Mouse (Mus musculus) ovary, postnatal 36 days (tissue): Measurements from ENCODE around the gene Adgb.
"Not testable (repeated sequence)": the region's sequence is repeated elsewhere in the genome, so short reads cannot be mapped to it uniquely, and the experiment has no call there.

Source experiments
- DNase-seq: peaks from one replicate; pipeline ENCODE4 v3.0.0; 2022; ENCODE audit warnings: low spot score, mixed read lengths

Gene Adgb

DNA sequence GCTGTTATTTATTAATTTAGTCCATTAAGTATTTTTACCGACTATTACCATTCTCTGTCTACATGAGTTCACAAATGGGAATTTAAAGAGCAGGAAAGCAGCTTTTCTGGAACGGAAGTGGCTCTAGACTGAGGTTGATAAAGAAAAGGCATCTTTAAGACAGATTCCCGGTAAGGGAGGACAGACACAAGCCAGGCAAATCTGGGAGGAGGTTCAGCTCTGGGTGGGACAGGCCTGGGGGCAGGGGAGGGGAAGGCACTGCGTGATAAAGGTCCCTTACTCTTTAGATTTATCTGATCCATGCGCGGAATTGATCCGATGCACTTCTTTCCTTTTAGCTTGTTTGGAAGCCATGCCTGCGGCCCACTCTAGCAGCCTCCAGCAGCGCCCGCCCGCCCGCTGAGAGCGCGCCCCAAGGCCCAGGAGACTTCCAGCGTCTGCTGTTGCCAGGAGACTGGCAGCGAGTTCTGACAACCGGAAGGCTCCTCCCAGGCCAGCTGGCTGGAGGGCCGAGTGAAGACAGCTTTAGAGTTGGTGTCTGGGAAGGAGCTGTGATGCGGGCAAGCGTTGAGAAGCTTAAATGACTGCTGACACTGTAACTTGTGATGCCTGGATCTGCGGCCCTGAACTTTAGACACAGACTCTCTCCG lies at the start of gene Adgb:
Gene Adgb (minus strand): TSS at position 366 of the 650 bp plus-strand sequence.
- peak; percentile 72 for DNase-seq

DNA sequence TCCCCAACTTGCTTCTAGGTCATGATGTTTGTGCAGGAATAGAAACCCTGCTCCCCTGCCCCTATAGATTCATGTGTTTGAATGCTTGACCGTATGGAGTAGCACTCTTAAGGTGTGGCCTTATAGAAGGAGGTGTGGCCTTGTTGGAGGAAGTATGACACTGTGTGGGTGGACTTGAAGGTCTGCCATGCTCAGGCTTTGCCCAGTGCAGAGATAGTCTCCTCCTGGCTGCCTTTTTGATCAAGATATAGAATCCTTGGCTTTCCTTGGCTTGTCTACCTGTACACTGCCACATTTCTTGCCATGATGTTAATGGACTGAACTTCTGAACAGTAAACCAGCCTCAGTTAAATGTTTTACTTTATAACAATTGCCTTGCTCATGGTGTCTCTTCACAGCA lies 8.0 kb upstream of the Adgb start:
- no peak for DNase-seq

DNA sequence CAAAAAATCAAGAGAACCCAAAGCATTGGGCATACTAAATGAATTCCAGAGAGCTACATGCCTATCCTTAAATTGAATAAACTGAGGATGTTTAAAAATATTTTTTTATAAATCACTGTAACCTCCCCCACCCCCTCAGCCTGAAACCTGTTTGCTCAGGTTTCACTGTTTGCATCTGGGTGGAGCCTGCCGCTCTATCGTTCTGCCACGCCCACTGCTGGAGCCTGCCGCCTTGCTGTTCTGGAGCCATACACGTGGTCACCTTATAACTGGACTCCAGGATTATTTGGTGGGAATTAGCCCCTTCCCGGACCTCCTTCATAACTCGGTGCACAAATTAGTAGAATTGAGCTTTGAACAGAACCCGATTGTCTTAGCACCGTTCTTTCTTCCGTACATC lies 5.3 kb upstream of the Adgb start:
- DNase-seq, result not testable (repeated sequence)

DNA sequence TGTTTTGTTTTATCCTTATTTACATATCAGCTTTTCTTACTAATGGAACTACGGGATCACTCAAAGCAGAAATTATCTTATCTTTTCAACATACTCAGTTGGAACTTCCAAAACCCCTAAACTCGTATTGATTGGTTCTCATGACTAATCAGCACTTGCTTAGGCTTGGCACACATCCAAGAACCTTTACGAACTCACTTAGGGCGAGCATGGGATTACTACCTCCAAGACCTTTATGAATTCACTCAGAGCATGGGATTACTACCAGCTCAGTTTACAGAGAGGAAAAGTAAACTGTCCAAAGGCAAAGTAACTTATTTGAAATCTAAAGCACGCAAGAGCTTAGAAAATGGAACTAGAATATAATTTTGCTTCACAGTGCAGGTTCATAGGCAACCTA lies 4.8 kb upstream of the Adgb start:
- DNase-seq, result no peak

DNA sequence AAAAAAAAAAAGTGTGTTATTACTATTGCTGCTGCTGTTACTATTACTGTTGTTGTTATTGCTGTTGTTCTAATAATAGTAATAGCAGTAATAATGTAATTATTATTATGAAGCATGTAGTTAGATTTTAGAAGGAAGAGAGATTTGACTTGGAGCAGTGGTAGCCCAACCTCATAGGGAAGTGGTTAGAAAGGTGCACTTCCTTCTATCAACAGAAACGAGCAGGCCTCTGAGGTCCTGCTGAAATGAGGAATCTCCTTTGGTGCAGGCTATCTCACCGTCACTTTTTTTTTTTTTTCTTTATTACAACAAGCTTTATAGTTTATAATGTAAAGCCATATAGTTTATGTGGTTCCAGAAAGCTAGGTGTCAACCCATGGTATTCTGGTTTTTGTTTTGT lies 4.4 kb upstream of the Adgb start:
- no peak for DNase-seq

DNA sequence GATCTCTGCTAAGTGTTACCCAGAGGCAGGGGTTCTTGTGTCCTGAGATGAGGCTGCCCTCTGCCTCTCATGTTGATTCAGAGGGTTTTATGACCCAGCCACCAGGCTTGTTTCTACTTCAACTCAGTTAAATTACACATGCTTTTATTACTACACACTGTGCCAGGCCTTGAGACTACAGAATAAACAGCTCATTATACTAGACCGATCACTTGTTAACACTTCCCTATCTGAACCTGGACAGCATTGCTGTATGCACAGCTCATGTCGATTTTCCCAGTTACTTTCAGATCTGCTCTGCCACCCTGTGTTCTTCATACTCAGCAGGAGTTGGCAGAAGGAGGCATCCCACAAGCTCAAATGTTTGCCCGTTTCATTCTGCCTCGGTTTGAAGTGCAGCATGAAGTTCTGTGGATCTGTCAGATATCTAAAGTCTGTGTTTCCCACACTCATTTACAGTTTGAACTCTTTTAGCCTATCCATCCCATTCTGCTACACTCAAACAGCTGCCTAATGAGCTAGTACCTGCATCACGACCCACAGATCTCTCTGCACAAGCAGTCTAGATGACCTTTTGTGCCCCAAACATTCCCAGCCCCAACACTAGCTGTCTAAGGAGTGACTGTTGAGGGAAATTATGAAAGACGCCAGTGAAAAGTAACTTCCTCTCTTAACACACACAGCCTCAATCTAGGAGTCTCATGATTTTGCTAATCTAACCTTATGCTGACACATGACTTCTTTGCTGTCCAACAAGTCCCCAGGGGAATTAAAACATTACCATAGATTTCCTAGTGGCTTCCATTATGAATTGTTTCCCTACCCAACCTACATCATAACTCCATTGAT lies 3.2 kb downstream of the Adgb start:
- no peak for DNase-seq

DNA sequence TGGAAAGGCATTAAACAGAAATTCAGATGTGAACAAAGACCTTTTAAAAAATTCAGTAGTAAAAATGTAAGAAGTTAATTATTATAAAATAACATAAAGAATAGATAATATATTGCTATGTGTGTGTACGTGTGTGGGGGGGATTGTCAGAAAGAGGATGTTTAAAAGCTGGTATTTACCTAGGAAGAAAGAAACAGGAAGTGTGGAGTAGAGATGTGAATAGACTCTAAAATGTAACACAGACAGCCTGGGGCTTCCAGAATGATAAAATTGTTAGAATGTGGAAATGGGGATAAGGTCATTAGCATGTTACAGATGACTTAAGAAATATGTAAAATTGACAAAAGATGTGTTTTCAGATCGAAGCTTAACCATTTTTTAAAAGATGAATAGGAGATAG lies 12.0 kb downstream of the Adgb start:
- no peak for DNase-seq

DNA sequence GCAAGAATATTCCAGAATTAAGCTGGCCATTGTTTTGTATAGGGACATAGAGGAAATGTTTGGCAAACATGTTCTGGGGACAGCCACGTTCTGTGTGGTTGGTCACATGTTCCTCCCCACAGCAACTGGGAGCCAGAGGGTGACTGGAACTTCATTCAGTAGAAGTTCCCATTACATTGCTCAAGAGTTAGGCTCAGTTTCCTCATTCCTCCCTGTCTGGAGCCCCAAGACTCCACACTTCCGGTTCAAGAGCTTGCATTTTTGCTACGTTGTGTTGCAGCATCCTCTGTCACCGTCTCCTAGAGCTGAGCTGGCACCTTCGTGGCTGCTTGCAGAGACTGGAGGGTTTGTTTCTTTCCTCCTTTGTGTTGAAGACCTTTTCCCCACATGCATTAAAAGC lies 15.1 kb downstream of the Adgb start:
- DNase-seq, result no peak

DNA sequence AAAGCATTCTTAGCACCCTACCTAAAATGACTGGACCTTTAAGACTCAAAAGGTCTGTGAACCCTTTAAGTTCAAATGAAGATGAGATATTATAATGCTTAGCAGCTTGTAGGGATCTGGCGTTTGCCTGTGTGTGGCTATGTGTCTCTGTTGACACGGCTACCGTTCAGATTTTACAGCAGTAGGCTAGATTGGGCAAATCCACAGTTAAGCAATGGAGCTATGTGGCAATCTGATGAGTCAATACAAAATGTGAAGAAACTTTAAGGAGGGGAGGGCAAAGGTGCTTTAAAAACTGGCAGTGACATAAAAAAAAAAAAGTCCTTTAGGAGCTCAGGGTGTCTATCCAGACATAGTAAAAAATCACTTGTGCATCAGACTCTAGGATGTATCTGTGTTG lies 23.1 kb downstream of the Adgb start:
- no peak for DNase-seq

DNA sequence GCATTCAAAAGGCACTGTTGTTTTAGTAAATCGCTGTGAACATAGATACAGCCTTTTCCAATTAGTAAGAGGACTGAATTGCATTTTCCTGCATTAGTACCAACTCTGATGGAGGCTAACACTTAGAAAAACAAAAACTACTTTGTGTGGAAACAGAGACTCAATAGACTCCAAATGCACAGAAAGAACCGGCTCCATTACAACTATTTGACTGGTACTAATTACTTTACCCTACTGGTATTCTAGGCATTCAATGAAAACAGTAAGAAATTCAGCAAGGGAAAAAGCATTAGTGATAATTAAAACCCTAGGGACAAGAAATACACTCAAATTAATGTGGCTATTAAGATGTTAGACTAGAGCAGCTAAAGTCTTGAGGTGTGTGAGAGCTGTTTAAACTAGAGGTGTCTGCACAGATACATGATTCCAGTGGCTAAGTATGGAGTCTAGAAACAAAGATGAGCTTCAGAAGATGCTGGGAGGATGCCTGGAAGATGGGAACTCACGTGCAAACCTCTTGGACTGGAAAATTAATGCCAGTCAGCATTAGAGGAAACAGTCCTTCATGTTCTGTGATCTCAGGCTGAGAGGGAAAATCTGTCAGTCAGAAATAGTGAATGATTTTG lies 27.2 kb downstream of the Adgb start:
- DNase-seq, result no peak

DNA sequence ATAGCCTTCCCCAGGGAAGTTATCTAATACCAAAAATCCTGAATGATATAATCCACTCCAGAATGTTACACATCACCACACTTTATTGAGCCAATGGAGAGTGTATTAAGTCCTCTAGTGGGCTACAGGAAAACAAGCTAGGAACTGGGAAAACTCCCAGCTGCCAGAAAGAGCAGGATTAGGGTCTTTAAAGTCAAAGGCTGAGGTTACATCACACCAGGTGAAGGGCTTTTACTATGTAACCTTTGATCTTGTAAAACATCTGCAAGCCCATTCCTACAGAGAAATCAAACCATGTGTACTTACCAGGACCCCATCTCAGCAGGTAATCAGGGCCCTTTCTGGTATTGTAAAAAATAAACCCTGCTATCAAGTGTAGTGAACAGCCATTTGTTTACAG lies 28.6 kb downstream of the Adgb start:
- no peak for DNase-seq

DNA sequence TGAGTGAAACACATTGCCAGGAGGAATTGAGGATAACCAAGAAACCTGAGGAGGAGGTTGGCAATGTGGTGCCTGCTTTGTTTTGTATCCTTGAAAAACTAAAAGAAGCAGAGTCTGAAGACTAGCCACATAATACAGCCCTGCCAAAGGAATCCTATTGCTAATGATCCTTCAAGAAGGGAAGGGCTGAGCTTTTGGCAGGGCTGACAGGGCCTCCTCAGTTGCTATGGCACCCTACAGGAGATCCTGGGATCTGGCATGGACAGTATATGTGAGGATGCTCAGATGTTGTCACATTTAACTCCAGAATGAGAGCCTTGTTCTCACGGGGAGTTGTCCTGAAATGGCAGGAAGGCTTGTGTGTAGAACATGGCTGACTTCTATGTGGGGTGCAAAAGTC lies 37.1 kb downstream of the Adgb start:
- DNase-seq, result no peak

DNA sequence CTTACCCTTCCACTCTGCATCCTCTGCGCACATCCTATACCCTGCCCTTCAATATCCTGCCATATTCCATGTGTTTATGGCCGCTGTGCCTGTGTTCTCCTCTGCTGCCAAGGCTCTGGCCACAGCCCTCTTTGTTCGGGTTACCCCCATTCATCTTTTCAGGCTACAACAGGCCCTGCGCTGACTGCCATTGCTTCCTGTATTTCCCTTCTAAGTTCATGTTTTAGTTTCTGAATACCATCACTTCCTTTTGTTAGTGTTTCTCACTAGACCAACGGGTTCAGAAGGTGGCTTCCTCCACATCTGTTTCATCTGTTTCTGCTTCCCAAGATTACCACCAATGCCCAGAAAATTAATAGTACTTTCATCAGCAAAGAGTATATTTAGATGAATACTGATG lies 42.5 kb downstream of the Adgb start:
- no peak for DNase-seq

DNA sequence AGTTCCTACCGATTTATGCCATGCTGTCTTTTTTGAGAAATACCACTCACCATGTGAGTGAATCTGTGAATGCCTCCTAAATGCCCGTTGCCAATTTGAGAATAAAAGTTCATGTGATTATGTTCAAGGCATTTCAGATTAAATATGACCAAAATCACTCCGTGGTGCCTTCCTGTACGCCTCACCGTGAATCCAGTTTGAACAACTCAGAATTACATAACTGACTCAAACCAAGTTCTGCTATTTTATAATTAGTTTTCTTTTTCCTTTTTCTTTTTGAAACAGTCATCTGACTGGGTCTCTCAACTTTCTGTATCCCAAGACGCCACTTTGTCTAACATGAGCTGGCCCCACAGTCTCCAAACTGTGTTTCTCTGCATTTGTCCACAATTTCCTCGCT lies 43.1 kb downstream of the Adgb start:
- DNase-seq, result no peak

DNA sequence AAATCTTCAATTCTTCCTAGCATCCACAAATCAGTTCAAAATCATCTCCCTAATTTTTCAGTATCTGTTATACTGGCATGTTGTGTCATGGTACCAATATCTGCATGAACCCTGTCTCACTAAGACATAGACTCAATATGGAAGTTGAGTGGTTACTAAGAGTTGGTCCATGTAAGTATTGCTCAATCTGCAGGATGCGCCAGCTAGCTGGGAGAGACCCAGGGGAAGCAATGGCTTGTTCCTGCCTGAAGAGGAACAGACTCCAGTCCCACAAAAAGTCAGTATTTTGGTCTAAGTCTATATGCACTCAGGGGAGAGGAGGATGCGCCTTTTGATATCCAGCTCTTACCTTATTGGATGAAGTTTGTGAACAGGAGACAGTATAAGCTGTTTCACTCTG lies 47.7 kb downstream of the Adgb start:
- no peak for DNase-seq

DNA sequence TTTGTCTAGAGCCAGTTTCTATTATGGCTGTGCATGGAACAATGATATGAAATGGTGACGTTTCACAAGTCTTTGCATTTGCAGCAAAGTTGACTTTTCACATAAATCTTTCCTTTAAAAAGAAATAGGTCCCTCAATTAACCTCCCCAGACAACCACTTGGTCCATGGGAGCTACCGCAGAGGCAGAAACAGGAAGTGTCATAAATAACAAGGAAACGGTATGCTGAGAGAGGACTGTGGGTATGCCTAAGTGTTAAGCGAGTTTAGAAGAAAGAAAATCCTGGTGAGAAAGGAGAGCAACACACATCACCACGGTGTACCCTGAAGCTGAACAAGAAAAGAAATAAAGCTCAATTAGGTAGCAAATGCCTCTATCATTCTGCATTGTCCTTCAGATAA lies 61.1 kb downstream of the Adgb start:
- DNase-seq, result no peak

DNA sequence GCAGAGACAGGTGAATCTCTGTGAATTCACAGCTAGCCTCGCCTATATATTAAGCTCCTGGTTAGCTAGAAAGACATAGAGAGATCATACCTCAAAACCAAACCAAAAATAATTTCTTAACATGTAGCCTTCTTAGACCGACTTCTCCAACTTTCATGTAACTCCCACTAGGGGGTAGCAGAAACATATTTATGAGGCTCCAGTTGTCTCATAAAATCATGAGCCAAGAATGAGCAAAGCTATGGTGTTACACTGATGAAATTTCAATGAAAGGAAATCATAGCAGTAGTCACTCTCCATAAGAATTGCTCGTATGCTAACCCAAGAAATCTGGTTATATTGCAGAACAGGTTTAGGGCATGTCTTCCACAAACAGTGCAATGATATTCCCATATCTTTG lies 64.0 kb downstream of the Adgb start:
- DNase-seq, result no peak

DNA sequence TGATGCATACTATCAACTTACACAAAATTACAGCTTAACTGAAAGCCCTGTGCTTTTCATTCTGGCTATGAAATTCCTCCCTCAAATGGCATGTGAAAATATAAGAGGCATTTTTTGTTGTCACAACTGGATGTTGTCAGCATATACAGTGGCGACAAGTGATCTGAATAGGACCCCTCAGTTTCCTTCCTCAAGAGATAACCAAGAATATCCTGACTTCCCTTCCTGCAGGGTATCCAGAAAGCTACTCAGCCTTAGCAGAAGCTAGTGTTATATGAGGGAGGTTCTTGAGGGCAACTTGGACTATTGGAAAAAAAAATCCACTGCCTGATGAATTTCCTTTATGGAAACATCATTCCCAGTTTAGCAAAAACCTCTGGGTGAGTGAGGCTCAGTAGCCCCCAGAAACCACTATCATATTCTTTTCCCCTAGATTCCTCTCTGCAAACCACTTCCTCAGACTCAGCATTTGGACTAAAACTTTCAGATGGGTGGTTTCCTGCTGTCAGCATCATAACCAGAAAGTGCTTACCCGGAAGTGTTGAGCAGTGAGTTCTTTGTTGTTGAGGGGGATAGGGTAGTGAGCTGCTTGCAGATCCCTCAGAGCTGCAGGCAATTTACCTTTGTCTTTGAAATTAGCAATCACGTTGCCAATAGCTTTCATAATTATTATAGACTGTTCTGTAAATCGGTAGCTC lies 76.2 kb downstream of the Adgb start:
- DNase-seq, result no peak

DNA sequence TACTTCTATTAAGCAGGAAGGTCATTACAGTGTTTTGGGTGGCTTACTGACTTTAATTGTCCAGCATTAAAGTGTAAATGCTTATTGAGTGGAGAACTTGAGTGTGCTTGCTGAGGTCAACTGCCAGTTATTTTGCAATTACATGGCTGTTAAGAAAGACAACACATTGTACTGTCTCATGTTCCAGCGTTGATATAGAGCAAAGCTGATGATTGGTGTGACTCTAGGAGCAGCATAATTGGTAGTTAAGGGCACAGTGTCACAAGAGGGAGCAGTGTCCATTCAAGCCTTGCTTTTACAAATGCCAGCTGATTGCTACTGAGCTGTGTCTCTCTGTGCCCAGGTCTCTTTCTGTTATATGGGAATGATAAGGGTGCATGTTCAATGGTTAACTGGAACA lies 97.5 kb downstream of the Adgb start:
- DNase-seq, result no peak

DNA sequence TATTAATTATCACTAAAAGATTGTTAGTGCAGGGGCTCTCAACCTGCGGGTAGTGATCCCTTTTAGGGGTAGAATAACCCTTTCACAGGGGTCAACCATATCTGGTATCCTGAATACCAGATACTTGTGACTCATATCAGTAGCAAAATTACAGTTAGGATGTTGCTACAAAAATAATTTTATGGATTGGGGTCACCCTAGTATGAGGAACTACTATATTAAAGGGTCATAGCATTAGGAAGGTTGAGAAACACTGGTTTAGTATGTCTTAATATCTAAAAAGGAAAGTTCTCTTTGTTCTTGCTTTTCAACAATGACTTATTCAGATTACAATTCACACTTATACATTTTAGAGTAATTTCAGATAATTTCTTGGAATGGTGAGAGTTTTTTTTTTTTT lies 108.1 kb downstream of the Adgb start:
- DNase-seq, result no peak

DNA sequence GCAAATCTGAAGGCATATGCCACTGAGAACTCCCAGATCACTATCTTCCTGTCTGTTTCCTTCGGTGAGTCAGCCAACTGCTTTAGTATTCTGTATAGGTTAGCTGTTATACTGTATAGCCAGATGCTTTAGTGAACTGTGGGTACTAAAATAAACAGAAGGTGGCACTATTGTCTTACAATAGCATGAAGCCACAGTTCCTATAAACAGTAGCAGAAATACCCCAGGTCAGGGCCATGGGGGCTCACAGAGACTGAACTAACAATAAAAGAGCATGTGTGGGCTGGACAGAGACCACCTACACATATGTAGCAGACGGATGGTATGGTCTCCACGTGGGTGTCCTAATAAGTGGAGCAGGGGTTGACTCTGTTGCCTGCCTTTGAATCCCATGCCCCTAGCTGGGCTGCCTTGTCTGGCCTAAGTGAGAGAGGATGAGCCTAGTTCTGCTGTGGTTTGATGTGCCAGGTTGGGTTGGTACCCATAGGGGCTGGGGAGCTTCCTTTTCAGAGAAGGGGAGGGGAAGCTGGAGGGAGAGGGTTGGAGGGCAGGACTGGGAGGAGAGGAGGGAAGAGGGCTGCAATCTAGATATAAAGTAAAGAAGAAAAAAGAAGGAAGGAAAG lies 116.4 kb downstream of the Adgb start:
- no peak for DNase-seq

DNA sequence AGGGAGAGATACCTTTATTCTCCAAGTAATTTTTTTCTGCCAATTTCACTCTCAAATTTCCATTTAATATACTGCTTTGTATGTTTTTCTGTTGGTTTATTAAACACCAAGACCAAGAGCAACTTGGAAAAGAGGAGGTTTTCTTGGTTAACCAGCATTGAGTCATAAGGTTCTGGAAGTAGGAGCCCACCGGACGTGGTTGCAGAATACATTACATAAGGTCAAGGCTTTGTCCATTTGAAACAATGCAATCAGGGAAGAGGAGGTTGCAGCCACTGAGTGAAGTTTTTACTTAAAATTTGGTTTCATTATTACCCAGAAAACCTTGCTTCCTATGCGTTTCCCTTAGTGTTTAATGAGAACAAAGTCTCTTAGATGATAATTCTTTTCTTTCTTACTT lies 119.9 kb downstream of the Adgb start:
- no peak for DNase-seq
